Mouse (Mus musculus) forebrain, embryonic 12.5 days (tissue): Measurements from ENCODE around the gene Plekha4. TPM values are rescaled to one million over a fixed set of nuclear protein-coding genes. Genes with fewer than 3 reads are reported as not detected.
A peak's percentile ranks its signal among the peaks of the same experiment; 100 is the strongest.
"Not testable (repeated sequence)": the region's sequence is repeated elsewhere in the genome, so short reads cannot be mapped to it uniquely, and the experiment has no call there.

Source experiments
- ATAC-seq: fragments of 200-750 bp; cut with Nextera tagmentation; 2 replicates; pipeline ENCODE4 v1.8.0; 2017; ENCODE audit warnings: moderate TSS enrichment; ENCODE audit not compliant: low FRiP score
- H3K27ac ChIP-seq: fragments of 300-500 bp; sonication (generic); 2 replicates; pipeline ENCODE4 v1.5.1; 2016; ENCODE audit warnings: mild to moderate bottlenecking
- H3K27me3 ChIP-seq: fragments of 300-500 bp; sonication (generic); 2 replicates; pipeline ENCODE4 v1.6.1; 2016; ENCODE audit warnings: mild to moderate bottlenecking
- H3K36me3 ChIP-seq: fragments of 300-500 bp; sonication (generic); replicated peaks from 2 replicates; pipeline ENCODE4 v1.6.1; 2016; ENCODE audit warnings: mild to moderate bottlenecking
- H3K4me1 ChIP-seq: fragments of 300-500 bp; sonication (generic); 2 replicates; pipeline ENCODE4 v1.6.1; 2016
- H3K4me2 ChIP-seq: fragments of 300-500 bp; sonication (generic); 2 replicates; pipeline ENCODE4 v1.6.1; 2016; ENCODE audit warnings: mild to moderate bottlenecking, moderate library complexity
- H3K4me3 ChIP-seq: fragments of 300-500 bp; sonication (generic); replicated peaks from 2 replicates; pipeline ENCODE4 v1.5.1; 2016; ENCODE audit warnings: mild to moderate bottlenecking
- H3K9ac ChIP-seq: fragments of 300-500 bp; sonication (generic); 2 replicates; pipeline ENCODE4 v1.6.1; 2016; ENCODE audit warnings: mild to moderate bottlenecking
- H3K9me3 ChIP-seq: fragments of 300-500 bp; sonication (generic); 2 replicates; pipeline ENCODE4 v1.6.1; 2016
- WGBS: fragments of 180-500 bp; shearing (Covaris S2); methylation state at CpG from one replicate; pipeline ENCODE4 v1.1.7; 2016; 5-methylcytosine and 5-hydroxymethylcytosine counted together
- polyA plus RNA-seq: library from polyadenylated mRNA; unstranded; fragments of >200 nt; fragmentation: Nextera tagmentation; extraction: Ambion mirVana; gene quantifications from 2 replicates; pipeline ENCODE4 v1.2.1, GENCODE M21; 2016

Plekha4 gene
- polyA plus RNA-seq, 1 experiment from 2014 or later: 0.74 TPM

DNA sequence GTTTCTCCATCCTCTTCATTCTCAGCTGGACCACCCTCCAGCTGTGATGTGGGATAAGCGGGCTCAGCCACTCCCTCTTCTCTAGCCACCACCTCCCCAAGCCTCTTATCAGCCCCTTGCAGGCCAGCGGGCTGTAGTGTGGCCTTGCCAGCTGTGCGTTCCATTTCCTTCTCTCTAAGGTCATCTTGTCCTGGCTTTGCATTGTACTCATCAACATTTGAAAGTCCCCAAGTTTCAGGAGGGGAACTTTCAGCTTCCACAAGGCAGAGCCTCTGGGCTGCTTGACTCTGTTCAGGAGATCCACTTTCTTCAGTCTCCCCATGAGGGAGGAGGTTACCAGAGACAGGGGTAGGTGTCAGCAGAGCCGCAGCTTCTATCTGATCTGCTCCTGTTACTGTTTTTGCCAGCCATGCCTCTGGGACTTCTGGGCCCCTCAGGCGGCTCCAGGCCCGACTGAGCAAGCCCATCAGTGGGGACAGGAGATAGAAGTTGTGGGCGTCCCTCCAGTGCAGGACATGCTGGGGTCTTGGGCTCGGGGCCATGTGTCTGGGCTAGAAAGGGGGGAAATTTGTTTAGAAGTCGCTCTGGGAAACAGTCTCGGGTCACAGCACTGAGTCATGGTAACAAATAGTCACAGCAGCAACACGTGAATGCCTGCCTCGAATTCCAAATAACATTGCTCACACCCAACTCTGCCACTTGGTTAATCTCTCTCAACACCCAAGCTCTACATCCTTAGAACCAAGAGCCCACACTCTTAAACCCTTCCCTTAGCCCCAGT is 1.1 kb upstream of the Plekha4 start:
- Histone ChIP-seq H3K27ac (peak overlapping the region; percentile 77; the same call in 1 of the 2 replicates), H3K4me3 (peak overlapping the region; percentile 66), H3K9me3 (no peaks in the 10 kb centered on the region), H3K4me1 (peaks cover 19% of the 10 kb centered on the region), H3K27me3 (no peaks in the 10 kb centered on the region), H3K9ac (peak overlapping the region; percentile 78), H3K4me2 (peak overlapping the region; percentile 80), H3K36me3 (0 out of 2 replicates have a peak, but pooled peaks cover 4% of the 10 kb centered on the region)
- ATAC-seq: no peak
- WGBS: 46% methylated on average over 12 of the region's 12 CpGs

- Histone ChIP-seq H3K9ac (peak overlapping the region; percentile 78), H3K4me1 (peaks cover 19% of the 10 kb centered on the region), H3K27ac (peak overlapping the region; percentile 63; the same call in 1 of the 2 replicates), H3K27me3 (0 out of 2 replicates have a peak, but pooled peaks cover 4% of the 10 kb centered on the region), H3K4me3 (peak overlapping the region; percentile 66), H3K4me2 (peak overlapping the region; percentile 80), H3K36me3 (0 out of 2 replicates have a peak, but pooled peaks cover 4% of the 10 kb centered on the region), H3K9me3 (no peaks in the 10 kb centered on the region)
- 23% methylated on average over 7 of the region's 7 CpGs for WGBS
- no peak; the same call in 1 of the 2 replicates for ATAC-seq
Observed at GRCm38 (mm10) chr7:45526474-45527120, 467 bp downstream of the Plekha4 start.

GRCm38 (mm10) chr7:45527169-45527568 is 1.0 kb downstream of the Plekha4 start:
- H3K9ac ChIP-seq, ATAC-seq, H3K4me3 ChIP-seq, H3K27ac ChIP-seq, H3K4me2 ChIP-seq, H3K36me3 ChIP-seq, H3K9me3 ChIP-seq, H3K27me3 ChIP-seq: not testable (repeated sequence)
- peaks cover 19% of the 10 kb centered on the region for H3K4me1 ChIP-seq
- 88% methylated on average over 6 of the region's 6 CpGs for WGBS

GRCm38 (mm10) chr7:45529461-45529860 is 3.3 kb downstream of the Plekha4 start:
- H3K27ac ChIP-seq: no peak overlapping the region

DNA sequence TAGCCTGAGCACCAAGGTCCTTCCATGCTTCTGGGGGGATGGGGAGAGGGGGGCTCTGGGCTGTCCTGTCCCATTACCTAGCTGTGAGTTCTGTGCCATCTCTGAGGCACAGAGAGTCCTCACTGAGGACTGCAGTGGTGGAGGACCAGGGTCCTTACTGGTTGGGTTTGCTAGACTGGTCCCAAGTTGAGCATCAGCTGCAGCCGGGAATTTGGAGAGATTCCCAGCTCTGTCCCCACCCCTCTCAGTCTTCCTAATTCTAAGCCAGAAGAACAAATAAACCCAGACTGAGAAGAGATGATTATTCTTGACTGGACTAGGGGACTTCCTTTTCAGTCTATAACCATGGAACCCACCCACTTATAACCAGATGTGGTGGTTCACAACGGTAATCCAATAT is 4.5 kb downstream of the Plekha4 start:
- Histone ChIP-seq H3K4me3 (no peak overlapping the region), H3K4me1 (no peaks in the 10 kb centered on the region), H3K27me3 (0 out of 2 replicates have a peak, but pooled peaks cover 4% of the 10 kb centered on the region), H3K9ac (no peak overlapping the region), H3K4me2 (no peak overlapping the region), H3K27ac (no peak overlapping the region), H3K36me3 (no peaks in the 10 kb centered on the region), H3K9me3 (no peaks in the 10 kb centered on the region)
- WGBS: 76% methylated on average over 2 of the region's 2 CpGs
- no peak for ATAC-seq

More at GRCm38 (mm10) chr7:45529461-45529860, 3.3 kb downstream of the Plekha4 start:
- Histone ChIP-seq H3K27me3 (0 out of 2 replicates have a peak, but pooled peaks cover 4% of the 10 kb centered on the region), H3K36me3 (no peaks in the 10 kb centered on the region), H3K4me2 (no peak overlapping the region), H3K9me3 (no peaks in the 10 kb centered on the region), H3K4me3 (no peak overlapping the region), H3K9ac (no peak overlapping the region), H3K4me1 (peaks cover 12% of the 10 kb centered on the region)
- WGBS: 32% methylated on average over 6 of the region's 6 CpGs
- no peak for ATAC-seq

DNA sequence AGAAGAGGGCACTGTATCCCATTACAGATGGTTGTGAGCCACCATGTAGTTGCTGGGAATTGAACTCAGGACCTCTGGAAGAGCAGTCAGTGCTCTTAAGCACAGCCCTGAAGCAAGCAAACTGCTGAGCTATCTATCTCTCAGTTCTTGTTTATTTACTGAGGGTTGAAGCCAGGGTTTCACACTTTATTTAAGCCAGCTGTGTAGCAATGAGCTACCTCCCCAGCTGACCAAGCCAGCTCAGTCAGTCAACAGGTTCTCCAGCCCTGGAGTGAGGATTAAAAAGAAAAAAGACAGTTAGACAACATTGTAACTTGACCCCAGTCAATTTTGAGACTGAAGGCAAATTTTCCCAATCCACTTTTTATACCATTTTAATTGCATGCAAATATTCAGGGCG is 9.5 kb downstream of the Plekha4 start:
- H3K27me3 ChIP-seq: no peaks in the 10 kb centered on the region; the same call in 1 of the 2 replicates
- H3K9ac ChIP-seq: no peak overlapping the region
- ATAC-seq: no peak
- no peak overlapping the region for H3K27ac ChIP-seq
- no peak overlapping the region for H3K4me3 ChIP-seq
- H3K9me3 ChIP-seq: no peaks in the 10 kb centered on the region
- no peak overlapping the region for H3K4me2 ChIP-seq
- no peaks in the 10 kb centered on the region for H3K36me3 ChIP-seq
- peaks cover 7% of the 10 kb centered on the region; the same call in 1 of the 2 replicates for H3K4me1 ChIP-seq
- 84% methylated on average over 1 of the region's 1 CpGs for WGBS

- Histone ChIP-seq H3K27me3 (no peaks in the 10 kb centered on the region; the same call in 1 of the 2 replicates), H3K27ac (no peak overlapping the region), H3K4me1 (peaks cover 7% of the 10 kb centered on the region; the same call in 1 of the 2 replicates), H3K4me2 (peak overlapping the region; percentile 76), H3K9ac (peak overlapping the region; percentile 70), H3K9me3 (no peaks in the 10 kb centered on the region), H3K4me3 (peak overlapping the region; percentile 55), H3K36me3 (no peaks in the 10 kb centered on the region)
- peak; percentile 33; the same call in 1 of the 2 replicates for ATAC-seq
- WGBS: 78% methylated on average over 10 of the region's 10 CpGs
Observed at GRCm38 (mm10) chr7:45537602-45538001, 11.5 kb downstream of the Plekha4 start.

DNA sequence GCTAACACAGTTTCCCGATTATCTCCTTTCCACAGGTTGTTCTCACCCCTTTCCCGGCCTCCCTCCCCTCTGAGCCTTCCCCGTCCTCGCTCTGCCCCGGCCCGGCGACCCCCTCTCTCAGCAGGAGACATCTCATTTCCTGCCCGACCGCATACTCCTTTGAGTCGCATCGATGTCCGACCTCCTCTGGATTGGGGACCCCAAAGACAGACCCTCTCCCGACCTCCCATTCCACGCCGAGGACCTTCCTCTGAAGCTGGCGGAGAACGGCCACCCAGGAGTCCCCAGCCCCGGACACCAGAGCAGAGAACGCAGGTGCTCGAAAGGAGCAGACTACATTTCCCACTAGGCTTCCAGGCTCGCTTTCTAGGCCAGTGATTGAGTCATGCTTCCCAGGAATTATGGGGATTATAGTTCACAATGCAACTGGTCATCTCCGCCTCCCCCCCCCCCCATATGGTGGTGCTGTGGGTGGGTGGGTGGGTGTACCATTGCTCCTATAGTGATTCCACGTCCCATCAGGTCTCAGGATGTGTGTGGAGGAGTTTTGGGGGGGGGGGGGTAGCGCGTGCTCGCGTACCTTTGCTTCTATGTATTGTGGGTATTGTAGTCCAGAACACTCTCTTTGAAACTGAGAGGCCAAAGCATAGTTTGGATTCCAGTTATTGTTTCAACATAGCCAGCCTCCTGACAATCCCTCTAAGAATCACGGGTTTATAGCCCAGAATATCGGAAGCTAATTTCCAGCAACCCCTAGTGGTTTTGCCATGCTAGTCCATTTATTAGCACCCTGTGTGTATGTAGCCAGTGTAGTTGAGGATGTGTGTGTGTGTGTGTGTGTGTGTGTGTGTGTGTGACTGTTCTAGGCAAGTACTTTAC is 12.3 kb downstream of the Plekha4 start:
- H3K4me2 ChIP-seq: peak overlapping the region; percentile 76
- ATAC-seq: peak; percentile 89
- H3K4me1 ChIP-seq: peaks cover 7% of the 10 kb centered on the region; the same call in 1 of the 2 replicates
- H3K9me3 ChIP-seq: no peaks in the 10 kb centered on the region
- 2% methylated on average over 29 of the region's 29 CpGs for WGBS
- H3K4me3 ChIP-seq: peak overlapping the region; percentile 55
- H3K36me3 ChIP-seq: no peaks in the 10 kb centered on the region
- H3K9ac ChIP-seq: peak overlapping the region; percentile 70
- no peaks in the 10 kb centered on the region; the same call in 1 of the 2 replicates for H3K27me3 ChIP-seq
- H3K27ac ChIP-seq: no peak overlapping the region

DNA sequence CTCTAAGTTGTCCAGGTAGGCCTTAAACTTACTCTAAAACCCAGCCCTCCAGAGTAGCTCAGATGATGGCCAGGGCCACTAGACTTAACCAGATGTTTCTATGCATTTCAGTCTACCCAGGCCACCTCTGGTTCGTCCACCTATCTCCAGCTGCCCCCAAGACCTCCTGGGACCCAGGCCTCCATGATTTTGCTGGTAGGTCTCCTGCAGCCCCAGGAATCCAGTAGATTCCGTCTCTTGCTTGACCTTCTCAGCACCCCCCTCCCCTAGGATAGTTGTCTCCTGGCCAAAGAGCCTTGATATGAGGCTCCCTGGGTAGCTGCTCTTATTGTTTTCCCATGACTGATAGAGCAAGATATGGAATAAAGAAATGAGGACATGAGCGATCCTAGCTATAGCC is 13.0 kb downstream of the Plekha4 start:
- no peak overlapping the region for H3K4me3 ChIP-seq
- H3K27ac ChIP-seq: no peak overlapping the region
- H3K9ac ChIP-seq: no peak overlapping the region
- WGBS: 89% methylated on average over 3 of the region's 3 CpGs
- H3K4me2 ChIP-seq: no peak overlapping the region; the same call in 1 of the 2 replicates
- H3K4me1 ChIP-seq: peaks cover 7% of the 10 kb centered on the region; the same call in 1 of the 2 replicates
- H3K9me3 ChIP-seq: no peaks in the 10 kb centered on the region
- no peaks in the 10 kb centered on the region; the same call in 1 of the 2 replicates for H3K27me3 ChIP-seq
- ATAC-seq: no peak
- no peaks in the 10 kb centered on the region for H3K36me3 ChIP-seq

DNA sequence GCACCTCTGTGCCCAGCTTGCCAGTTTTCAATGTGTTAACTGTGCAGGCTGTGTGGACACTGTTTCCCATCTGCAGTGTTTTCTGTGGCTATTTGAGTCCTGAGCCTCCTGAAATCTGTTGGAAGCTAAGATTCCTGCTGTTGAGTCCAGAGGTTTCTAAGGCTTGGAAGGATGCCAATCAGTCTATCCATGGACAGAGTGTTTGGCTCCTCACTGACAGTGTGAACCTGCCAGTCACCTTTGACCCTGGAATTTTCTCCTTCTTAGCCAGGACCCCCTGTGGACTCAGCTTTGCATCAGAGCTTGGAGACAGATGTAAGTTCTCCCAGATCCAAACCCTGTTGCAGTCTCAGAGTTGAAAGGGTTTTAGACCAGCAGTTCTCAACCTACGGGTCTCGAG is 14.1 kb downstream of the Plekha4 start:
- Histone ChIP-seq H3K27me3 (no peaks in the 10 kb centered on the region; the same call in 1 of the 2 replicates), H3K27ac (no peak overlapping the region), H3K9ac (no peak overlapping the region), H3K36me3 (no peaks in the 10 kb centered on the region), H3K4me1 (peaks cover 7% of the 10 kb centered on the region; the same call in 1 of the 2 replicates), H3K4me2 (no peak overlapping the region), H3K9me3 (0 out of 2 replicates have a peak, but pooled peaks cover 4% of the 10 kb centered on the region), H3K4me3 (no peak overlapping the region)
- no peak for ATAC-seq
- WGBS: 78% methylated on average over 2 of the region's 2 CpGs

GRCm38 (mm10) chr7:45544525-45544924 is 18.4 kb downstream of the Plekha4 start:
- 82% methylated on average over 1 of the region's 1 CpGs for WGBS
- 0 out of 2 replicates have a peak, but pooled peaks cover 4% of the 10 kb centered on the region for H3K9me3 ChIP-seq

More at GRCm38 (mm10) chr7:45544525-45544924, 18.4 kb downstream of the Plekha4 start:
- ATAC-seq: no peak
- Histone ChIP-seq H3K4me3 (no peak overlapping the region), H3K27me3 (no peaks in the 10 kb centered on the region; the same call in 1 of the 2 replicates), H3K36me3 (no peaks in the 10 kb centered on the region), H3K4me2 (no peak overlapping the region), H3K27ac (no peak overlapping the region), H3K4me1 (no peaks in the 10 kb centered on the region), H3K9ac (no peak overlapping the region)
